Comparison of ENCODE assay signal across 8 mouse cellular contexts in the genomic region with DNA sequence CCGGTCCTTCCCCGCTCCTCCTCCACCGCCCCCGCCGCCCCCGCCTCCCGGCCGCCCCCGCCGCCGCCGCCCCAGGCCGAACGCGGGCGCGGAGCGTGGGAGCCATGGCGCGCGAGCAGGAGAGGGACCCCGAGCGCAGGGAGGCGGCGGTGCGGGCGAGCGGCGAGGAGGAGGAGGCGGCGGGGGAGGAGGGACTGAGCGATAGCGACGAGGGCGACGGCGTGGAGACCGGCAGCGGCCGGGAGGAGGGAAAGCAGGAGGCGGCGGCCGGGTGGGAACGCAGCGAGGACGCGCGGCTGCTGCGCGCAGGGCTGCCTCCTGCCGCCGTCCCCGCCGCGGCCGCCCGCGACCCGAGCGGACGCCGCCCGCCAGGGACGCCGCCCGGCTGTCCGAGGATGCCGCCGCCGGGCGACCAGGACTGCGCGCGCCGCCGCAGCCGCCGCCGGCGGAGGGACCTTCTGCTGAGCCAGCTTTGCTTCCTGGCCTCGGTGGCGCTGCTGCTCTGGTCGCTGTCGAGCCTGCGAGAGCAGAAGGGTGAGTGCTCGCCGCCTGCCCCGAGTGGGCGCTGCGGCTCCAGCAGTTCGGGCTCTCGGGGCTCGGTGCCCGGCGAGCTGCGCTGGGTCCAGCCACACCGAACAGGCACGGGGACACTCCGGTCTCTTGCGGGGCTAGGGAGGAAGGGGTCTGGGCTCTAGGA. TPM values are rescaled to one million over a fixed set of nuclear protein-coding genes. Genes with fewer than 3 reads are reported as not detected.
DNase-seq lines count a peak whose midpoint lies in the region; ATAC-seq and TF ChIP-seq lines count a peak whose summit lies in the region.

TSS of gene Slc24a3 (plus strand) at position 91 of the 697 bp plus-strand sequence.

- TF ChIP-seq CTCF in cortical plate, adult 2 months (IDR thresholded peaks at IDR 0.05; ENCODE audit: extremely low read depth, insufficient read depth, low read length): peak; percentile 36

- TF ChIP-seq POLR2A in cortical plate, adult 2 months (IDR thresholded peaks at IDR 0.05; ENCODE audit: extremely low read depth, insufficient read depth, low read length): 0 out of 2 replicates have a peak, but pooled peaks have one; percentile 20

- under 1% methylated on average over 94 of the region's 100 CpGs for WGBS in macrophage (ENCODE audit: missing documents)

- ATAC-seq in inflammation-experienced regulatory T-cells, adult 6 months: peak; percentile 82

- DNase-seq in adrenal gland, adult (ENCODE audit: inconsistent age in 2 of 2, low spot score in 1 of 2): peak; percentile 86 to 94
- DNase-seq in gastrocnemius, postnatal 25 days: peak; percentile 82
- peak; percentile 63 to 78 for DNase-seq in left cerebral cortex, adult 8-10 months (ENCODE audit: low spot score in 2 of 2)
- DNase-seq in right cerebral cortex, adult 18-20 months: peak; percentile 87
- peak; percentile 59 for DNase-seq in urinary bladder, postnatal 25 days (ENCODE audit: low spot score)

- no peaks in the 10 kb centered on the region for H3K36me3 ChIP-seq in macrophage (ENCODE audit: inconsistent target)

- no peaks in the 10 kb centered on the region for H3K79me2 ChIP-seq in macrophage (ENCODE audit: inconsistent target)

- H3K4me1 ChIP-seq in cortical plate, adult 2 months (ENCODE audit: control insufficient read depth, insufficient read depth, low read length): no peaks in the 10 kb centered on the region

- peak within 1 kb of the TSS; percentile 69 for H3K4me3 ChIP-seq in cortical plate, adult 2 months (ENCODE audit: insufficient read depth, low read length)
- peak within 1 kb of the TSS; percentile 33 for H3K4me3 ChIP-seq in macrophage (ENCODE audit: inconsistent target)

- peak within 1 kb of the TSS; percentile 75 for H3K27ac ChIP-seq in cortical plate, adult 2 months (ENCODE audit: insufficient read depth, low read length)
- no peak within 1 kb of the TSS for H3K27ac ChIP-seq in macrophage

RNA-seq across cellular contexts. Expression of gene Slc24a3, which starts in this region (rescaled TPM):
- polyA plus RNA-seq in cortical plate, adult 2 months (2012; rRNA removed): 54.2 and 58.4 TPM in 2 replicates
- 1 to 10 TPM; 2.2 to 2.6 TPM for total RNA-seq in gastrocnemius, postnatal 25 days (2021)
- polyA plus RNA-seq in inflammation-experienced regulatory T-cells, adult 6 months (2017; shearing (Covaris generic)): 1 to 10 TPM; 1.1 to 1.7 (median 1.2) TPM
- total RNA-seq in left cerebral cortex, adult 8-10 months (2022): 10 to 100 TPM; 87.6 to 94.2 (median 88.3) TPM
- 1 to 10 TPM in 14 of 26 experiments, under 1 TPM in 9, not detected in 3; 0.27 to 6.8 (median 1.5) TPM for total RNA-seq in macrophage (2018; cell fraction: chromatin; rRNA removed)
- 1 to 10 TPM in 13 of 26 experiments, under 1 TPM in 13; 0.24 to 3.6 (median 1.1) TPM for total RNA-seq in macrophage (2018; cell fraction: cytosol; rRNA removed)
- total RNA-seq in macrophage (2018; cell fraction: nucleus; rRNA removed): 10 to 100 TPM in 1 of 26 experiments, 1 to 10 TPM in 13, under 1 TPM in 12; 0.29 to 12.8 (median 1.1) TPM
- 0.62 to 11.1 TPM (median 3.1 TPM) in 3 replicates for polyA plus RNA-seq in macrophage (2018)

Comparison
In these comparisons a context has a peak if more than half of its experiments do, and no peak if none do; other contexts are left out.
1. RNA of gene Slc24a3 (total RNA-seq): 87.6 to 94.2 TPM in left cerebral cortex, adult 8-10 months; 2.2 to 2.6 TPM in gastrocnemius, postnatal 25 days; every median in the first group is over 10 times any median in the second.
2. Peak in every context shown above with its lines, with median percentiles within 50 percentile points of each other: DNase-seq.